In the genomic region with DNA sequence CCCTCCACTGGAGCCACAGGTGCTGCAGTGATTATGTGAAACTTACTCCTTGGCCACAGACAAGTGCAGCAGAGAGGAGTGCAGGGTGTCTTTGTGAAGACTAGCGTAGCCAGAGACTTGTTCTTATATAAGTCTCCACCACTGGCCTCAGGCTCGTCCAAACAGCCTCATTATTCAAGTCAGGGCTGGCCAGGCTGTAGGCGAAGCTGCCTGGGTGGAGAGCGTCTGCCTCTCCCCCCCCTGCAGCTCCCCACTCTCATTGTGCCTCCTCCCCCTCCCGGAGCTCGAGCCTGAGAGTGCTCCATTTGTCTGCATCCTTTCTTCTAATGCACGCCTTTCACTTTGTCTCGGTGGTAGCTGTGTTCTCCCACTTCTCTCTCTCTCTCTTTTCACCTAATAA, we compare ENCODE assay signal across 9 mouse cellular contexts.
A peak's percentile ranks its signal among the peaks of the same experiment; 100 is the strongest.
DNase-seq lines count a peak whose midpoint lies in the region; ATAC-seq and TF ChIP-seq lines count a peak whose summit lies in the region.
"Had no signal": no experiment of that assay in that cellular context is flagged by ENCODE, and none has a peak within 500 bp of the region (broad histone marks: within the 10 kb centered on the region; RNA-seq: fewer than 3 reads in every experiment).

No protein-coding gene starts in this region.

- H3K9me3 ChIP-seq in limb, embryonic 12.5 days, result peaks cover 4% of the 10 kb centered on the region; the same call in 1 of the 2 replicates
- no peaks in the 10 kb centered on the region for H3K9me3 ChIP-seq in limb, embryonic 10.5 days (replicated peaks)
- H3K9me3 ChIP-seq in embryonic facial prominence, embryonic 14.5 days (ENCODE audit: control insufficient read depth, low read length), result 0 out of 2 replicates have a peak, but pooled peaks cover 7% of the 10 kb centered on the region

- no peak for ATAC-seq in limb, embryonic 12.5 days (ENCODE audit: insufficient number of reproducible peaks, insufficient read depth, low FRiP score, low TSS enrichment, low read depth)
- peak; percentile 48; the same call in 1 of the 2 replicates for ATAC-seq in embryonic facial prominence, embryonic 14.5 days (ENCODE audit: low read depth)

- H3K36me3 ChIP-seq in limb, embryonic 12.5 days, result no peaks in the 10 kb centered on the region
- no peaks in the 10 kb centered on the region for H3K36me3 ChIP-seq in limb, embryonic 10.5 days
- H3K36me3 ChIP-seq in embryonic facial prominence, embryonic 14.5 days (ENCODE audit: control insufficient read depth, insufficient read depth, low read length), result no peaks in the 10 kb centered on the region
- H3K36me3 ChIP-seq: embryonic facial prominence, embryonic 12.5 days had no signal

- H3K4me2 ChIP-seq in limb, embryonic 12.5 days, result peak overlapping the region; percentile 33; the same call in 1 of the 2 replicates
- peak overlapping the region; percentile 15 for H3K4me2 ChIP-seq in embryonic facial prominence, embryonic 14.5 days (ENCODE audit: low read depth, low read length)
- H3K4me2 ChIP-seq: embryonic facial prominence, embryonic 12.5 days had no signal

- no peaks in the 10 kb centered on the region for H3K27me3 ChIP-seq in limb, embryonic 12.5 days
- H3K27me3 ChIP-seq in limb, embryonic 10.5 days (ENCODE audit: low read depth, poor library complexity, severe bottlenecking), result peaks cover 5% of the 10 kb centered on the region
- no peaks in the 10 kb centered on the region for H3K27me3 ChIP-seq in embryonic facial prominence, embryonic 14.5 days (replicated peaks; ENCODE audit: control insufficient read depth, insufficient read depth, low read length)
- H3K27me3 ChIP-seq: embryonic facial prominence, embryonic 12.5 days had no signal

- no peak overlapping the region for H3K27ac ChIP-seq in limb, embryonic 12.5 days
- no peak overlapping the region for H3K27ac ChIP-seq in limb, embryonic 10.5 days
- no peak overlapping the region for H3K27ac ChIP-seq in embryonic facial prominence, embryonic 14.5 days (replicated peaks; ENCODE audit: low read depth, low read length)
- H3K27ac ChIP-seq in layer of hippocampus, adult 2 months, result no peak overlapping the region
- H3K27ac ChIP-seq: embryonic facial prominence, embryonic 12.5 days; liver, embryonic 14.5 days had no signal

- peaks cover 22% of the 10 kb centered on the region; the same call in 1 of the 2 replicates for H3K4me1 ChIP-seq in limb, embryonic 12.5 days (replicated peaks)
- H3K4me1 ChIP-seq in limb, embryonic 10.5 days, result peaks cover 27% of the 10 kb centered on the region
- H3K4me1 ChIP-seq in embryonic facial prominence, embryonic 14.5 days (ENCODE audit: control insufficient read depth, insufficient read depth, low read length), result peaks cover 12% of the 10 kb centered on the region

- no peak for DNase-seq in limb, embryonic 10.5 days (ENCODE audit: low spot score)
- DNase-seq in embryonic facial prominence, embryonic 14.5 days (ENCODE audit: low spot score), result peak; percentile 50
- DNase-seq in mesoderm, embryonic 11.5 days (ENCODE audit: low read depth, low spot score), result peak; percentile 45
- DNase-seq in B cell, adult 2 months, result no peak
- DNase-seq in gastrocnemius, adult 8-10 months (ENCODE audit: low spot score in 2 of 2), result no peak
- no peak for DNase-seq in layer of hippocampus, adult 2 months (ENCODE audit: low spot score in 2 of 2)

- H3K9ac ChIP-seq in limb, embryonic 12.5 days (replicated peaks), result no peak overlapping the region
- no peak overlapping the region for H3K9ac ChIP-seq in embryonic facial prominence, embryonic 14.5 days (ENCODE audit: low read depth, low read length)
- H3K9ac ChIP-seq: embryonic facial prominence, embryonic 12.5 days; liver, embryonic 14.5 days had no signal

- no peak overlapping the region for H3K4me3 ChIP-seq in limb, embryonic 12.5 days (replicated peaks)
- H3K4me3 ChIP-seq in limb, embryonic 10.5 days, result no peak overlapping the region
- no peak overlapping the region for H3K4me3 ChIP-seq in embryonic facial prominence, embryonic 14.5 days (ENCODE audit: low read depth, low read length)
- no peak overlapping the region for H3K4me3 ChIP-seq in layer of hippocampus, adult 2 months
- H3K4me3 ChIP-seq: embryonic facial prominence, embryonic 12.5 days had no signal

- TF ChIP-seq CTCF in layer of hippocampus, adult 2 months (conservative IDR thresholded peaks at IDR 0.05), result no peak

- 9% methylated on average over 8 of the region's 8 CpGs for WGBS in limb, embryonic 12.5 days
- 10% methylated on average over 8 of the region's 8 CpGs for WGBS in limb, embryonic 10.5 days
- 8% methylated on average over 7 of the region's 8 CpGs for WGBS in embryonic facial prominence, embryonic 14.5 days

Comparison
In these comparisons a context has a peak if more than half of its experiments do, and no peak if none do; other contexts are left out.
1. DNase-seq: peak in embryonic facial prominence, embryonic 14.5 days (single experiment) and mesoderm, embryonic 11.5 days (single experiment); none in limb, embryonic 10.5 days (single experiment), B cell, adult 2 months (0 of 2), gastrocnemius, adult 8-10 months (0 of 2) and layer of hippocampus, adult 2 months (0 of 2).